Mouse (Mus musculus): ENCODE data around the gene Tnfaip8l2. TPM values are rescaled to one million over a fixed set of nuclear protein-coding genes. Genes with fewer than 3 reads are reported as not detected.
"Not testable (repeated sequence)": the region's sequence is repeated elsewhere in the genome, so short reads cannot be mapped to it uniquely, and the experiment has no call there.

Tnfaip8l2 gene
- polyA plus RNA-seq, 1 experiment from 2014 or later: 3.3 TPM

DNA sequence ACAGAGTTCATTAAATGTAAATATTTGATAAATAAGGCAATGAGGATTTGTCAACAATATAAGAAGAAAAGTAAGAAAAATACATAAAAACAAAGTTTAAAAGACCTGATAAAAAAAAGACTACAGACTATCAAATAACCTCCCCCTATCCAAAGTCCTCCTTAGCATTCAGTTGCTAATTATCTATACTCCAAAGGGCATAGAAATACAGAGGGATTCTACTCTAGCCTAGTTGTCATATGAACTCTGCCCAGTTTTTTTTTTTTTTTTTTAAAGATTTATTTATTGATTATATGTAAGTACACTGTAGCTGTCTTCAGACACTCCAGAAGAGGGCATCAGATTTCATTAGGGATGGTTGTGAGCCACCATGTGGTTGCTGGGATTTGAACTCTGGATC, 34.9 kb downstream of the Tnfaip8l2 start:
- H3K27me3 ChIP-seq; H3K9me3 ChIP-seq; ATAC-seq (ENCODE audit: low read depth); H3K36me3 ChIP-seq: not testable (repeated sequence)
- H3K4me1 ChIP-seq (replicated peaks): peaks cover 21% of the 10 kb centered on the region
- peak overlapping the region; percentile 88 for H3K9ac ChIP-seq
- peak overlapping the region; percentile 70; the same call in 1 of the 2 replicates for H3K27ac ChIP-seq (replicated peaks)
- peak overlapping the region; percentile 82 for H3K4me3 ChIP-seq
- H3K4me2 ChIP-seq: peak overlapping the region; percentile 68

DNA sequence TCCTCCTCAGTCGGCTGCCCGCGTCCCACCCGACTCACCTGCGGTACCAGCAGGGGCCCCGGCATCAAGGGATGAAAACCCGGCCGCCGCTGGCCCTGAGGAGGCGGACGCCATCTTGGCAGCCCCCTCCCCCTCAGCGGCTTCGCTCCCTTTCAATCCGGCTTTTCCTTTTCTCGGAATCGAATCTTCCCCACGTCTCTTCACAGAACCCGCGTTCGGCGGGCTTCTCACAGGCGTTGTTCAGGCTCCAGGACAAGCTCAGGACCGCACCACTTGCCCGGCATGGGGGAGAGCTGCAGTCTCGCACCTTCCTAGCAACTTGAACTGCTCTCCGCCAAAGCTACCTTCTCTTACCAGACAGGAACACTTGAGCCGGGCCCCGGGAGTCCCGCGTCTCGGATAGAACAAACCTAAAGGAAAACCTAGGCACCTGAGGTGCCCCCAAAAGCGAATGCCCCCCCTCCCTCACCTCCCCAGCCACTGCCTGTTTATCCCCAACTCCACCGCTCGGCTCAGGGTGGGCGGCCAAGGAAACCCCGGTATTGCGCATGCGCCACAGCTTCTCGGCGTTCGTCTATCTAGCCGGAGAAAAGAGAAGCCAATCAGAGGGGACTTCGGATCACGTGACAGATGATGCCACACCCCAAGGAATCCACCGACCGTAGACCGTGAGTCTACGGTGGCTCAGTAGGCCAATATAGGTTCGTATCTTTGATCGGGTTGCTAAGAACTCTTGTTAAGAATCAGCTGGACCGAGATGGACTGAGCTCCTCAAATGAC, 35.6 kb downstream of the Tnfaip8l2 start, which contains the start of gene Pip5k1a:
Gene Pip5k1a, minus strand, starts transcription at position 593 of the 780 bp plus-strand sequence.
- Histone ChIP-seq H3K4me1 (replicated peaks) (peaks cover 23% of the 10 kb centered on the region), H3K27me3 (no peaks in the 10 kb centered on the region), H3K27ac (replicated peaks) (peak within 1 kb of the TSS; percentile 91), H3K4me3 (peak within 1 kb of the TSS; percentile 82), H3K36me3 (peaks cover 4% of the 10 kb centered on the region; the same call in 1 of the 2 replicates), H3K9ac (peak within 1 kb of the TSS; percentile 88), H3K4me2 (peak within 1 kb of the TSS; percentile 84), H3K9me3 (no peaks in the 10 kb centered on the region)
- peak; percentile 92 for ATAC-seq (ENCODE audit: low read depth)
- WGBS: under 1% methylated on average over 51 of the region's 51 CpGs

DNA sequence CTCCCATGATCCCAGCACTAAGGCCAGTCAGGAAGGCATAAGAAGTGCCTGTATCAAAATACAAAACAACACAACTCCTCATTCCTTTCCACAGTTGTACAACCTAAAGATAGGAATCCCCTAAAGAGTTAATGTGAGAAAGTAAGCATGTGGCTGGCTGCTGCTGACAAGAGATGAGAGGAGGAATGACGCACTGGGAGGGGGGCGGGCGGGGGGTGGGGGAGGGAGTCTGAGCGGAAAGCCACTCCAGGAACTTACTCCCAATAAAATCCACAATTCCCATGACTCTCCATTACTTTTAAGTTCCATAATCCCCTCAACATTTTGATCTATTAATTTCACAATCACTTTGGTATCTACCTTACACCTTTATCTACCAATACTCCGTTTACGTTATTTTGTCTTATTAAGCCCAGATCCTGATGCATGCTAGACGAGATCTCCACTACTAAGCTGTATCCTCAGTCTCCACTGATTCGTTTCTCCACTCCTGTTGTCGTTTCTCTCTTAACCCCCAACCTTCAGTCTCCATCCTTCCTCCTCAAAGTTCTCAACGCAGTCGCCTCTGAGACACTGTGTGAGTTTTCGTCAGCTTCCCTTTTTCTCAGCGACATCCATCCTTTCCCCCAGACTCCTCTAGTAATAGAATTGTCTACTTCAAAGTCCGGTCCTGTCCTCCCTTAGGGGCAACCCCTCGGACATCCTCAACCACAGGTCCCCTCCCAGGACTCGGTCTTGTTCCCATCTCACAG, 36.4 kb downstream of the Tnfaip8l2 start:
- under 1% methylated on average over 16 of the region's 16 CpGs for WGBS
- ATAC-seq (ENCODE audit: low read depth): no peak
- Histone ChIP-seq H3K9ac (peak overlapping the region; percentile 88), H3K27ac (replicated peaks) (peak overlapping the region; percentile 91), H3K4me1 (replicated peaks) (peaks cover 31% of the 10 kb centered on the region), H3K9me3 (no peaks in the 10 kb centered on the region), H3K36me3 (peaks cover 8% of the 10 kb centered on the region; the same call in 1 of the 2 replicates), H3K27me3 (no peaks in the 10 kb centered on the region), H3K4me2 (peak overlapping the region; percentile 84), H3K4me3 (peak overlapping the region; percentile 82)

GRCm38 (mm10) chr3:95105121-95105520, 37.0 kb downstream of the Tnfaip8l2 start:
- Histone ChIP-seq H3K9ac (peak overlapping the region; percentile 88), H3K27me3 (no peaks in the 10 kb centered on the region), H3K9me3 (no peaks in the 10 kb centered on the region), H3K36me3 (peaks cover 8% of the 10 kb centered on the region; the same call in 1 of the 2 replicates), H3K4me3 (peak overlapping the region; percentile 82), H3K4me2 (peak overlapping the region; percentile 84), H3K4me1 (replicated peaks) (peaks cover 32% of the 10 kb centered on the region), H3K27ac (replicated peaks) (no peak overlapping the region)
- WGBS: 82% methylated on average over 4 of the region's 4 CpGs
- no peak for ATAC-seq (ENCODE audit: low read depth)

DNA sequence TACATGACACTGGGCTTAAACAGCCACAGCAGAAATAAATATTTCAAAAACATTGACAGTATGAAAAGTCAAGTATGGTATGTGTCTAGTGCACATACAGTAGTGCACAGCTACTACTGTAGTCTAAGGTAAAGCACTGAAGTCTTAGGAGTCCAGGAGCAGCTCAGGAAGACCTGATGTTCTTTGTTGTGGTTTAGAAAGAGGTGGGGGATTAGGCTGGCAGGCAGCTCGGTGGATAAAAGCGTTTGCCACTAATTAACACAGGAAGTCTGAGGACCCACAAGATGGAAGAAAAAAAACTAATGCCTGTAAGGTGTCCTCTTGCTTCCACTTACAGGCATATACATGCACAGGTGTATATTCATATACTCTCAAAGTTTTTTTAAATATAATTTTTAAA, 41.3 kb downstream of the Tnfaip8l2 start:
- H3K36me3 ChIP-seq: peaks cover 26% of the 10 kb centered on the region
- no peaks in the 10 kb centered on the region for H3K9me3 ChIP-seq
- peaks cover 38% of the 10 kb centered on the region for H3K4me1 ChIP-seq (replicated peaks)
- H3K9ac ChIP-seq: no peak overlapping the region
- H3K27me3 ChIP-seq: no peaks in the 10 kb centered on the region
- no peak for ATAC-seq (ENCODE audit: low read depth)
- WGBS: 44% methylated on average over 2 of the region's 2 CpGs
- H3K4me3 ChIP-seq: no peak overlapping the region
- H3K4me2 ChIP-seq: no peak overlapping the region
- no peak overlapping the region for H3K27ac ChIP-seq (replicated peaks)

Small RNA genes within 50 kb of the gene (microRNA-seq; reads per million reads assigned to microRNA genes)
- gene Mir8099-1: not detected

Other genes with a start within 250 kb of the Tnfaip8l2 start
- 13.0 and 13.4 TPM in 2 replicates for gene Selenbp1, start 209.3 kb downstream of the Tnfaip8l2 start, polyA plus RNA-seq (2015; fragmentation: Nextera tagmentation; extraction: Ambion mirVana)
- gene Rfx5, start 188.3 kb downstream of the Tnfaip8l2 start, polyA plus RNA-seq (2015; fragmentation: Nextera tagmentation; extraction: Ambion mirVana): 5.5 and 6.1 TPM in 2 replicates
- 24.0 and 26.7 TPM in 2 replicates for gene Pi4kb, start 167.6 kb downstream of the Tnfaip8l2 start, polyA plus RNA-seq (2015; fragmentation: Nextera tagmentation; extraction: Ambion mirVana)
- 20.4 and 21.5 TPM in 2 replicates for gene Zfp687, start 126.9 kb downstream of the Tnfaip8l2 start, polyA plus RNA-seq (2015; fragmentation: Nextera tagmentation; extraction: Ambion mirVana)
- gene Psmd4, start 99.7 kb downstream of the Tnfaip8l2 start, polyA plus RNA-seq (2015; fragmentation: Nextera tagmentation; extraction: Ambion mirVana): 274 and 279 TPM in 2 replicates
- gene Pip5k1a, start 35.4 kb downstream of the Tnfaip8l2 start, polyA plus RNA-seq (2015; fragmentation: Nextera tagmentation; extraction: Ambion mirVana): 17.3 and 18.6 TPM in 2 replicates
- 201 and 203 TPM in 2 replicates for gene Vps72, start 31.3 kb downstream of the Tnfaip8l2 start, polyA plus RNA-seq (2015; fragmentation: Nextera tagmentation; extraction: Ambion mirVana)
- 0.96 and 1.7 TPM in 2 replicates for gene Tmod4, start 17.9 kb downstream of the Tnfaip8l2 start, polyA plus RNA-seq (2015; fragmentation: Nextera tagmentation; extraction: Ambion mirVana)
- gene Scnm1, start 8.3 kb downstream of the Tnfaip8l2 start, polyA plus RNA-seq (2015; fragmentation: Nextera tagmentation; extraction: Ambion mirVana): 96.8 and 98.2 TPM in 2 replicates
- 34.7 and 39.1 TPM in 2 replicates for gene Lysmd1, start 8.3 kb downstream of the Tnfaip8l2 start, polyA plus RNA-seq (2015; fragmentation: Nextera tagmentation; extraction: Ambion mirVana)
- 33.8 and 34.3 TPM in 2 replicates for gene Sema6c, start 18.1 kb upstream of the Tnfaip8l2 start, polyA plus RNA-seq (2015; fragmentation: Nextera tagmentation; extraction: Ambion mirVana)
- 3.3 and 4.1 TPM in 2 replicates for gene Gabpb2, start 75.6 kb upstream of the Tnfaip8l2 start, polyA plus RNA-seq (2015; fragmentation: Nextera tagmentation; extraction: Ambion mirVana)
- gene Cdc42se1, start 86.4 kb upstream of the Tnfaip8l2 start, polyA plus RNA-seq (2015; fragmentation: Nextera tagmentation; extraction: Ambion mirVana): 60.8 and 61.3 TPM in 2 replicates
- 267 and 299 TPM in 2 replicates for gene Mllt11, start 89.8 kb upstream of the Tnfaip8l2 start, polyA plus RNA-seq (2015; fragmentation: Nextera tagmentation; extraction: Ambion mirVana)
- gene Gm128, start 99.2 kb upstream of the Tnfaip8l2 start, polyA plus RNA-seq (2015; fragmentation: Nextera tagmentation; extraction: Ambion mirVana): 0.15 TPM in 1 of 2 replicates, not detected in the other
- not detected in 2 replicates for gene Bnipl, start 108.8 kb upstream of the Tnfaip8l2 start, polyA plus RNA-seq (2015; fragmentation: Nextera tagmentation; extraction: Ambion mirVana)
- 49.3 and 52.7 TPM in 2 replicates for gene Mindy1, start 139.0 kb upstream of the Tnfaip8l2 start, polyA plus RNA-seq (2015; fragmentation: Nextera tagmentation; extraction: Ambion mirVana)
- 46.3 and 47.1 TPM in 2 replicates for gene Prune1, start 139.7 kb upstream of the Tnfaip8l2 start, polyA plus RNA-seq (2015; fragmentation: Nextera tagmentation; extraction: Ambion mirVana)
- gene Anxa9, start 164.8 kb upstream of the Tnfaip8l2 start, polyA plus RNA-seq (2015; fragmentation: Nextera tagmentation; extraction: Ambion mirVana): 0.26 and 0.57 TPM in 2 replicates
- gene Cers2, start 172.4 kb upstream of the Tnfaip8l2 start, polyA plus RNA-seq (2015; fragmentation: Nextera tagmentation; extraction: Ambion mirVana): 96.7 and 104 TPM in 2 replicates
- gene Setdb1, start 214.8 kb upstream of the Tnfaip8l2 start, polyA plus RNA-seq (2015; fragmentation: Nextera tagmentation; extraction: Ambion mirVana): 43.0 and 44.6 TPM in 2 replicates

Measured in neural tube, embryonic 13.5 days (tissue).